Mouse (Mus musculus) lung, postnatal 0 days (tissue): ENCODE results near the gene Cilp.

ENCODE experiments used
- CTCF ChIP-seq: IDR thresholded peaks from 2 replicates; pipeline ENCODE4 v1.5.1; 2016; ENCODE audit warnings: antibody characterized with exemption, mild to moderate bottlenecking
- EP300 ChIP-seq: IDR thresholded peaks from 2 replicates; pipeline ENCODE4 v1.6.1; 2016; ENCODE audit warnings: antibody characterized with exemption, mild to moderate bottlenecking, control low read depth

GRCm38 (mm10) chr9:65255906-65256600, 8.9 kb upstream of the Cilp start:
- no peak for TF ChIP-seq CTCF
- TF ChIP-seq EP300 = no peak
